Mouse (Mus musculus): ENCODE measurements around the gene Ggta1.
A peak's percentile ranks its signal among the peaks of the same experiment; 100 is the strongest.
"Not testable (repeated sequence)": the region's sequence is repeated elsewhere in the genome, so short reads cannot be mapped to it uniquely, and the experiment has no call there.

The Ggta1 gene

GRCm38 (mm10) chr2:35461131-35461947 lies 1.7 kb downstream of the Ggta1 start:
- peak; percentile 98 for DNase-seq (ENCODE audit: low read depth, low spot score)

DNA sequence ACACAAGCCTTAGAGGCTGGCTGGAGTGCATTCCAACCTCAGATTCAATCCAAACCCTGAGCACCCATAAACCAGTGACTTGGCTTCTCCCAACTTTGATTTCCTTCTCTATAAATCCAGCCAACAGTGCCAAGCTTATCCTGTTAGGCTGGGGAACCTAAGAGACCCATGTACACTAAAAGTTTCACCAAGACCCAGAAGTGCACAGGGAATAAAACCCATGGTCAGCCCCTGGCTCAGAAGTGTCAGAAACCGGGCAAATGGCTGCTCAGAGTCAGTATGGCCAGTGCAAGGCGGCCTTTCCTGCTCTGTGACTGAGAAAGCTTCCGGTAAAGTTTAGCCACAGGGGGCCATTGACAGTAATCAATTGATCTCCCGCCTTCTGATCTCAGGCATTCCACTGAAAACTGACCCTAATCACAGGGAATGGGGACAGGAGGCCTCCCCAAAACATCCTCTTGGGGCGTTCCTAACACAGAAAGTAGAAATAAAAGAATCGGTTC lies 2.6 kb downstream of the Ggta1 start:
- DNase-seq (ENCODE audit: low read depth, low spot score): peak; percentile 48

- DNase-seq (ENCODE audit: low read depth, low spot score): no peak
Observed at GRCm38 (mm10) chr2:35459316-35459715, 3.7 kb downstream of the Ggta1 start.

DNA sequence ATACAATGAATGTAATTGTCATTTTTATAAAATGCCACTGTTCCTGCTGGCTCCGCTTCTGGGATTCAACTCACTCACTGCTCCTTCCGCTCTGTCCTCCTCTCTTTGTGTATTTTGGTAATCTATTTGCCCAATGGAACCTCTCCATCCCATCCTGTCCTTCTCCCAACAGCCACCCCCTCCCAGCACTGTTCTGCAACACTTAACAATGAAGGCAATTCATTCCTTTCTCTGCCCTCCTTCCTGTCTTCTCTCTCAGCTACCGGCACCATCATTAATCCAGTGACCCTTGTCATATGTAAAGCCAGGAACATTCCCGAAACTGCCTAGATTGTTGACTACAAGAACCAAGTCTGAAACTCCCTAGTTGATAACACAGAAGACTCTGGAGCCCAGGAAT lies 4.6 kb downstream of the Ggta1 start:
- peak; percentile 73 for DNase-seq (ENCODE audit: low read depth, low spot score)

DNA sequence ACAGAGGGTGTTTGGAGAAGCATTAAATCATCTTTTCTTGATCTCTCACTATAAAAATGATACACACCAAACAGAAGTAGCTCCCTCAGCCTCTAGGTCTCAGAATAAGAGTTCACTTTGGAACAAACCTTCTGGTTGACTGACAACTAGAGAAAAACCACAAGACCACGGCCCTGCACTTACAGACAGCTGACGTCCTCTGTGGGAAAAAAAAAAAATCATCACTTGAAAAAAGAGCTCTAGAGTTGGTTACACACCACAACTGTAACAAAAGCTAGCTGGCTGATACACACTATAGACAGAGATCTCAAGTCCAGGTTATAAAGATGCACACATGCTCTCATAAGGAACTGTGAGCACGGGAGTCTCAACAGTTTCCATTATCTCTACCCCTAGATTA lies 9.3 kb downstream of the Ggta1 start:
- DNase-seq (ENCODE audit: low read depth, low spot score): no peak

DNA sequence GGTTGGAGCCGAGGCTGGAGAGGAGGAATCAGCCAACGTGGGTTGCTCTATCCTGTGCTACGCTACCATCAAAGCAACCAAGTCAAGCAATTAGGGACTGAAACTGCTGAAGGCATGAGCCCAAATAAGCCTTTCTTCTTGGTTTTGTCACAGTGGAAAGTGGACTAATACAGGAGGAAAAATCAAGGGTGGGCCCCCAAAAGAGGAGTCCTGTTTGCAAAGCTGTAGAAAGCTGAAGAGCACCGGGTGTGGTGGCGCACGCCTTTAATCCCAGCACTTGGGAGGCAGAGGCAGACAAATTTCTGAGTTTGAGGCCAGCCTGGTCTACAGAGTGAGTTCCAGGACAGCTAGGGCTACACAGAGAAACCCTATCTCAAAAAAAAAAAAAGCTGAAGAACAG lies 10.3 kb downstream of the Ggta1 start:
- DNase-seq (ENCODE audit: low read depth, low spot score): not testable (repeated sequence)

DNA sequence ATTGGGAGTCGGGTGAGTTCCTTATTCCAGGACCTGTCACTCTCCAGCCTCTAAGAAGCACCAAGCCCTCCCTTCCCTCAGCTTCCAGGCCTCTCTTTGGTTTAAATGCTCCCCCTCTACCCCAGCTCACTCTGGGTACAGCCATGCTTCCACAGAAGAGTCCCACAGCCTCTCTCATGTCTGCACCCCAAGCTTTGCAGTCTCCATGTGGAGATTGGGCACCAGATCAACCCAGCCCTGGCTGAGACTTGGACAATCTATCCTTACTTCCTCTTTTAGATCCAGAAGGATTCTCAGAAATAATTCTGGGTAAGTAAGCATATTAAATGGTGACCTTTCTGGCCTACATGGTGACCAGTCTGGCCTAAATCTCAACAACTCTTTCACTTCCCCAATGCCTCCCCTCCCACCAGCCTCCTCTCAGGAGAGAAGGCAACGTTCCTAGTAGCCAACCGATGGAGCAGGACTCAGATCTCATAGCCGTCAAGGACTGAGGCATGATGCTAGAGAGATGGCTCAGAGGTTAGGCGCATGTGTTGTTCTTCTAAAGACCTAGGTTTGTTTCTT lies 11.5 kb downstream of the Ggta1 start:
- no peak for DNase-seq (ENCODE audit: low read depth, low spot score)

- no peak for DNase-seq (ENCODE audit: low read depth, low spot score)
Observed at GRCm38 (mm10) chr2:35450856-35451255, 12.2 kb downstream of the Ggta1 start.

DNA sequence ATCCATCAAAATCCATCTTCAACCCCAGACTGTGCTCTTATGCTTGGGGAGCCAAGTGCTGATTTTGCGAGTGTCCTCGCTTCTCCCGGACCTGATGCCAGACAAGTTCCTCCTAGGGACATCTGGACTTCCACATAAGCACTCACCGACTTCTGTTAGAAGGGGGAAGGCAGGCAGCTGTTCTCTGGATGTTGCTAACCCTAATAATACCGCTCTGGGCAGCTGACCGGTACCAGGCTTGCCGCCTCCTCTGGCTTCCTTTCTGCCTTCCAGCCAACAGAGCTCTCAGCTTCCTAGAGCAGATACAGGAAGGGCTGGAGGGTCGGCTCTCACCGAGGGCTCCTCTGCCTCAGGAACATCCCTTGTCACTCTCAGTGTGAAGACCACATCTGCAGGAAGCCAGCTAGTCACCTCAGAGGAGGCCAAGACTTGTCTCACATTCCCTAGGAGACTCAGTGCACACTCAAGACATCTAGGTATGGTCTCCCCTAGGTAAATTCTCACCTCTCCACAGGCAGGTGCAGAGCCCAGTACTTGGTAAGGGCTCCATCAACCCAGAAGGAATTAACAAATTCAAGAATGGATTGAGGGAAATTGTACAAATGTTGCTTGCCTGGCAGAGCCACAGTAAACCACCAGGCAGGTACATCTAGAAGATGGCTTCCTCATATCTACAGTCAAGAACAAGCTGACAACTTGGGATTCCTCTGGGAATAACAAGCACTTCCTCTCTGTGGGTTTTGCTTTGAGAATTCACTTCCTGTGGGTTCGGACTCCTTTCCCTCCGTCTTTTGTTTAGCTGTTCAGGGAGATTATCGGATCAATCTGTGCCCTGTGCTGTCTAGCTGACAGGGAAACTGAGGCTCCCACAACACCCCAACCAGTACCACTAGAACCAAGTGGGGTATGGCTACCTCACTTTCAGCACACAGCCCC lies 13.1 kb downstream of the Ggta1 start:
- DNase-seq (ENCODE audit: low read depth, low spot score): no peak

GRCm38 (mm10) chr2:35448914-35449670 lies 13.9 kb downstream of the Ggta1 start:
- no peak for DNase-seq (ENCODE audit: low read depth, low spot score)

DNA sequence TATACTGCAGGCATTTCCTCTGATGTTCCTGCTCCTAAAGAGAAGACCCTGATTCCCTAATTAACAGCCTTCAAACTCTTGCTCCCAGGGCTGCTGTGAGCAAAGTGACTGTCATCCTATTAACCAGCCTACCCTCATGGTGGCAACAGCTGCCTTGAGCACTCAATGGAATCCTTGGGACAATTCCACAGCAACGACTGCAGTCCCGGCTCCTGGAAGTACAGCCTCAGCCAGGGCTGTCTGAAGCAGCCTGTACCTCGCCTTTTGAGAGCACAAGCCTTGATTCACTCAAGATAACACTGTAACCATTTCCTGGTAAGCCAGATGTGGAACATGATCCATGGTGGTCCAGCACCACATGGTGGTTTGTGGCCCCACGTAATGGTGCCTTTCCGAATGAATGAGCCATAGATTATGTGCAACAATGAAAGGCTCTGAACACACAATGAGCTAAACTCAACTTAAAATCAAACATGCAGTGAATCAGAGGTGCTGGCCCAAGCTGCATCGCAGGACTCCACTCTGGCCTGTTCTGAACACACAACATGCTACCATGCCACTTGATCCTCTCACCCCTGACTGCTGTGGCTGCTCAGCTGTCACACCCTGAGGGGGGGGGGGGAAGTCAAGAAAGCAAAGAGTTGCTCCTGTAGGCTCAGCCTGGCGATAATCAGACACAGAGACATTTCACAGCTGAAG lies 14.7 kb downstream of the Ggta1 start:
- DNase-seq (ENCODE audit: low read depth, low spot score): no peak

GRCm38 (mm10) chr2:35447453-35447852 lies 15.6 kb downstream of the Ggta1 start:
- DNase-seq (ENCODE audit: low read depth, low spot score): no peak

GRCm38 (mm10) chr2:35446798-35447197 lies 16.2 kb downstream of the Ggta1 start:
- DNase-seq (ENCODE audit: low read depth, low spot score): peak; percentile 48

DNA sequence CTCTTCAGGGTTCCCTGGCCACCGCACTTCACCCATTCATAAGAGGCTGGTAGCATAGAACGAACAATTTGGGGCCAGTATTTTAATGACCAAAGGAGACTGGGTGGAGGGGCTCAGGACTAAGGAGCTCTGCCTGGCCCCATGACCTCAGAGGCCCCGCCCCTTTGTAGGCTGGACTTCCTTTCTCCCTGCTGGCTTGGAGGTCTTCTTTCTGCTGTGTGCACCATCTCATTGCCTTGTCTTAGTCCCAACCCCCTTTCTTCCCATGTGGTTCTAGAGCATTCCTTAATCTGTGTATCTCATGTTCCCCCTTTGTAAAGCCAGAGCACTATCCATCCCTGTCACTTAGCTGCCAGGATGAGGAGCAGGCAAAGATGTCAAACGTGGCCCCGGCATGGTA lies 16.7 kb downstream of the Ggta1 start:
- peak; percentile 91 for DNase-seq (ENCODE audit: low read depth, low spot score)

- DNase-seq (ENCODE audit: low read depth, low spot score): peak; percentile 55
Observed at GRCm38 (mm10) chr2:35445610-35446009, 17.4 kb downstream of the Ggta1 start.

DNA sequence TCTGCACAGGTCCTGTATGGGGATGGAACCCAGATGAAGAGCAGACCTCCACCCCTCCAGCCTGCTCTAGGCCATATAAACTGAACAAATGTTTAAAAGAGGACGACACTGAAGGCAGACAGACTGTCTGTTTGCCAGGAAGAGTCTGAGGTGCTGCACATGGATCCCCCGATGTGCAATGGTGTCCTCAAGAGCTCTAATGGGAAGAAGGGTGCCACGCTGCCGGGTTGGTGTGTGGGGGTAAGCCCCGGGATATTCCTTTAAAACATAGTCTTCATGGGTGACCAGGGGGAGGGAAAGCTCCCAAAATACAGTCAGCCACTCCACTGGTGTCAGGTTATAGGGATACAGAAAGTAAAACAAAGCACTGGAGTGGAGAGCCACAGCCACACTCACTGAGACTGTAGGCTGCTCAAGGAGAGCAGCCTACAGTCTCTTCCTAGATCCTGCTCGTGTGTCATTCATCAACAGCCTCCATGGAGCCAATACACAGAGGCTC lies 18.2 kb downstream of the Ggta1 start:
- DNase-seq (ENCODE audit: low read depth, low spot score): no peak

DNA sequence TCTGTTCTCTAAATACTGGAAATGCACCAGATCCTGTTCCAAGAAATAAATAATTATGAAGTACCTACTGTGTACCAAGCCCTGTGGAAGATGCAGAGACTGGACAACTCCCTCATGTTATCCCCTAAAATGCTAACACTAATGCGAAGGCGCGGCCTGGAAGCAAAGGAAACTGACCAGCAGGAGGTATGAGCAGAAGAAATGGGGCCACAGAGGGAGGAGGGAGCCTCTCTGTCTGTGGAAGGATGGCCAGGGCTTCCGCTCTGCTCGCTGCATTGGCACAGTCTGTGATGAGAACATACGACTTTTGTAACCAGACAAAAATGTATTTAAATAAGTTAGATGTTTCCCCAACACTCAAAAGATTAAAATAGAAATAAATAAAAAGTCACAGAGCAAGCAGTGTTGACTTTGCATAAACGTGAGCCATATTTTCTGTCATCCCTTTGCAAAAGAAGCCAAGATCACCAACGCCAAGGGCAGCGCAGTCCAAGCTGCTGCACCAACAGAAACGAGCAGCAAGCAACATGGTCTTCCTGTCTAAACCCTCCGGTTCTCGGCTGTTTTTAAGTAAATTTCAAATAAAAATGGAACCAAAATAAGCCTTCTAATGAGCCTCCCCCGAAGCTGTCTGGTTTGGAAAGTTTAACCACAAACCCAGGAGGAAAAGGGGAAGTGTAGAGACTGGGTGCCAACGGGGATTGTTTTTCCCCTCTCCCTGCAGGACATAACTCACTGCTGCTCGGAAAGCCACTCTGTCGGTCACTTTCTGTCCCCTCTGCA lies 18.9 kb downstream of the Ggta1 start:
- peak; percentile 51 for DNase-seq (ENCODE audit: low read depth, low spot score)

DNA sequence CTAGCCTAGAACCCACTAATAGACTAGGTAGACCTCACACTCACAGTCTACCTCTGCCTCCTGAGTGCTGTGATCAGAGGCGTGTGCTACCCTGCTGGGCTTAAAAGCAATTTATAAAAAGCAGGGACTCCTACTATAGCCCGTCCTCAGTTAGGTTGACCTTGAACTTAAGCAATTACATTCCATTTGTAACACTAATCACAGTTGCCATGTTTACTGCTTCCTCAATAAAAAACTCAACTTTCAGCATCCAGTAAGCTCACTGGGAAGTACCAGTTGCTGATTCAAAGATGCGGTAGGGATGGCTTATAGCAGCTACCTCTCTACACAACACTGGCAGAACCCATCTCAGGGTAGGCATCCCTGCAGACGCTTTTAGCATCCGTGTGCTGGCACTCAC lies 19.7 kb downstream of the Ggta1 start:
- peak; percentile 78 for DNase-seq (ENCODE audit: low read depth, low spot score)

- DNase-seq (ENCODE audit: low read depth, low spot score): no peak
Observed at GRCm38 (mm10) chr2:35442079-35442478, 21.0 kb downstream of the Ggta1 start.

- DNase-seq (ENCODE audit: low read depth, low spot score): no peak
Observed at GRCm38 (mm10) chr2:35441419-35441818, 21.6 kb downstream of the Ggta1 start.

Measured in R1 (cell line).